Mouse (Mus musculus) heart, embryonic 14.5 days (tissue): ENCODE data around the gene Frmpd2. TPM values are rescaled to one million over a fixed set of nuclear protein-coding genes. Genes with fewer than 3 reads are reported as not detected.

Experiments used
- ATAC-seq: fragments of 200-750 bp; cut with Nextera tagmentation; 2 replicates; pipeline ENCODE4 v1.8.0; 2017; ENCODE audit warnings: low read depth, moderate TSS enrichment; ENCODE audit not compliant: insufficient number of reproducible peaks, insufficient read depth, low FRiP score
- H3K27ac ChIP-seq, 2 experiments: fragments of 200-500 bp in 1 of 2; fragments of 300-500 bp in 1 of 2; sonication (generic) in 1 of 2; replicated peaks in 1 of 2; 2 replicates each; pipeline ENCODE4 v1.5.1; 2012 to 2014; ENCODE audit warnings: low read depth in 2 of 2, low read length in 2 of 2, control low read depth in 1 of 2, mild to moderate bottlenecking in 1 of 2, mixed read lengths in 1 of 2; ENCODE audit not compliant: control insufficient read depth in 1 of 2, insufficient read depth in 1 of 2
- H3K27me3 ChIP-seq: fragments of 300-500 bp; sonication (generic); 2 replicates; pipeline ENCODE4 v1.6.1; 2014; ENCODE audit warnings: mild to moderate bottlenecking, low read length, control low read depth; ENCODE audit not compliant: control insufficient read depth, insufficient read depth
- H3K36me3 ChIP-seq: fragments of 300-500 bp; sonication (generic); 2 replicates; pipeline ENCODE4 v1.6.1; 2014; ENCODE audit warnings: mild to moderate bottlenecking, control low read depth, low read length, mixed read lengths; ENCODE audit not compliant: control insufficient read depth, insufficient read depth
- H3K4me1 ChIP-seq, 2 experiments: fragments of 200-500 bp in 1 of 2; fragments of 300-500 bp in 1 of 2; sonication (generic) in 1 of 2; 2 replicates each; pipeline ENCODE4 v1.6.1; 2012 to 2014; ENCODE audit warnings: low read length in 2 of 2, control low read depth in 1 of 2, mixed read lengths in 1 of 2; ENCODE audit not compliant: control insufficient read depth in 2 of 2, insufficient read depth in 2 of 2
- H3K4me2 ChIP-seq: fragments of 300-500 bp; sonication (generic); 2 replicates; pipeline ENCODE4 v1.6.1; 2014; ENCODE audit warnings: mild to moderate bottlenecking, low read length
- H3K4me3 ChIP-seq, 2 experiments: fragments of 200-500 bp in 1 of 2; fragments of 300-500 bp in 1 of 2; sonication (generic) in 1 of 2; 2 replicates each; pipeline ENCODE4 v1.5.1; 2012 to 2014; ENCODE audit warnings: low read length in 2 of 2, mild to moderate bottlenecking in 2 of 2, control low read depth in 1 of 2, low read depth in 1 of 2, moderate library complexity in 1 of 2; ENCODE audit not compliant: control insufficient read depth in 1 of 2, insufficient read depth in 1 of 2
- H3K9ac ChIP-seq: fragments of 300-500 bp; sonication (generic); 2 replicates; pipeline ENCODE4 v1.6.1; 2014; ENCODE audit warnings: mild to moderate bottlenecking, low read length
- H3K9me3 ChIP-seq: fragments of 300-500 bp; sonication (generic); 2 replicates; pipeline ENCODE4 v1.6.1; 2016; ENCODE audit warnings: low read length, control low read depth; ENCODE audit not compliant: control insufficient read depth
- WGBS: fragments of 180-500 bp; shearing (Covaris S2); extraction: QIAGEN DNeasy Blood & Tissue Kit; methylation state at CpG from one replicate; pipeline ENCODE4 v1.1.7; 2014; 5-methylcytosine and 5-hydroxymethylcytosine counted together
- polyA plus RNA-seq: library from polyadenylated mRNA; unstranded; fragments of >200 nt; fragmentation: Nextera tagmentation; extraction: Ambion mirVana; gene quantifications from 2 replicates; pipeline ENCODE4 v1.2.1, GENCODE M21; 2014

Frmpd2 gene
- polyA plus RNA-seq, 1 experiment from 2014 or later, result not detected

- H3K4me3 ChIP-seq, result no peak overlapping the region
- no peak for ATAC-seq
- no peak overlapping the region for H3K27ac ChIP-seq
- WGBS, result 71% methylated on average over 1 of the region's 1 CpGs
- no peaks in the 10 kb centered on the region for H3K9me3 ChIP-seq
- no peak overlapping the region for H3K4me2 ChIP-seq
- no peaks in the 10 kb centered on the region for H3K4me1 ChIP-seq
- H3K9ac ChIP-seq, result no peak overlapping the region
- H3K36me3 ChIP-seq, result no peaks in the 10 kb centered on the region
- peaks cover 6% of the 10 kb centered on the region; the same call in 1 of the 2 replicates for H3K27me3 ChIP-seq
These were observed 37.2 kb downstream of the Frmpd2 start for GRCm38 (mm10) chr14:33508660-33509059.

- H3K9me3 ChIP-seq, result no peaks in the 10 kb centered on the region
- WGBS, result 67% methylated on average over 5 of the region's 5 CpGs
- no peak for ATAC-seq
- peaks cover 6% of the 10 kb centered on the region; the same call in 1 of the 2 replicates for H3K27me3 ChIP-seq
- H3K27ac ChIP-seq, result no peak overlapping the region
- H3K4me1 ChIP-seq, result no peaks in the 10 kb centered on the region
- H3K4me3 ChIP-seq, result no peak overlapping the region
- no peaks in the 10 kb centered on the region for H3K36me3 ChIP-seq
- H3K9ac ChIP-seq, result no peak overlapping the region
- H3K4me2 ChIP-seq, result no peak overlapping the region
These were observed 42.4 kb downstream of the Frmpd2 start for GRCm38 (mm10) chr14:33513877-33514276.

- no peak overlapping the region for H3K4me2 ChIP-seq
- H3K9ac ChIP-seq, result no peak overlapping the region
- no peaks in the 10 kb centered on the region for H3K36me3 ChIP-seq
- no peaks in the 10 kb centered on the region for H3K4me1 ChIP-seq
- peaks cover 6% of the 10 kb centered on the region; the same call in 1 of the 2 replicates for H3K27me3 ChIP-seq
- no peak overlapping the region for H3K4me3 ChIP-seq
- 74% methylated on average over 6 of the region's 6 CpGs for WGBS
- ATAC-seq, result no peak
- no peaks in the 10 kb centered on the region for H3K9me3 ChIP-seq
- H3K27ac ChIP-seq, result no peak overlapping the region
These were observed 43.3 kb downstream of the Frmpd2 start for GRCm38 (mm10) chr14:33514756-33515285.

- Histone ChIP-seq H3K27ac (no peak overlapping the region), H3K27me3 (0 out of 2 replicates have a peak, but pooled peaks cover 2% of the 10 kb centered on the region), H3K4me3 (no peak overlapping the region), H3K9me3 (no peaks in the 10 kb centered on the region), H3K4me1 (no peaks in the 10 kb centered on the region), H3K36me3 (no peaks in the 10 kb centered on the region), H3K9ac (no peak overlapping the region), H3K4me2 (no peak overlapping the region)
- WGBS, result 63% methylated on average over 3 of the region's 3 CpGs
- ATAC-seq, result no peak
These were observed 50.0 kb downstream of the Frmpd2 start for GRCm38 (mm10) chr14:33521538-33521937.

- Histone ChIP-seq H3K9me3 (no peaks in the 10 kb centered on the region), H3K9ac (no peak overlapping the region), H3K36me3 (no peaks in the 10 kb centered on the region), H3K27me3 (0 out of 2 replicates have a peak, but pooled peaks cover 2% of the 10 kb centered on the region), H3K4me3 (no peak overlapping the region), H3K27ac (no peak overlapping the region), H3K4me2 (no peak overlapping the region), H3K4me1 (no peaks in the 10 kb centered on the region)
- no peak for ATAC-seq
- 67% methylated on average over 12 of the region's 12 CpGs for WGBS
These were observed 53.9 kb downstream of the Frmpd2 start for GRCm38 (mm10) chr14:33525272-33525983.

- no peaks in the 10 kb centered on the region for H3K36me3 ChIP-seq
- no peak overlapping the region for H3K4me2 ChIP-seq
- no peaks in the 10 kb centered on the region for H3K4me1 ChIP-seq
- ATAC-seq, result no peak
- H3K4me3 ChIP-seq, result no peak overlapping the region
- no peaks in the 10 kb centered on the region for H3K9me3 ChIP-seq
- no peak overlapping the region for H3K27ac ChIP-seq
- 0 out of 2 replicates have a peak, but pooled peaks cover 2% of the 10 kb centered on the region for H3K27me3 ChIP-seq
- WGBS, result 51% methylated on average over 2 of the region's 2 CpGs
- no peak overlapping the region for H3K9ac ChIP-seq
These were observed 55.1 kb downstream of the Frmpd2 start for GRCm38 (mm10) chr14:33526621-33527020.

GRCm38 (mm10) chr14:33527938-33528337 is 56.4 kb downstream of the Frmpd2 start:
- no peak for ATAC-seq
- 0 out of 2 replicates have a peak, but pooled peaks cover 2% of the 10 kb centered on the region for H3K27me3 ChIP-seq

More at GRCm38 (mm10) chr14:33527938-33528337, 56.4 kb downstream of the Frmpd2 start:
- Histone ChIP-seq H3K36me3 (no peaks in the 10 kb centered on the region), H3K4me2 (no peak overlapping the region), H3K9me3 (no peaks in the 10 kb centered on the region), H3K4me3 (no peak overlapping the region), H3K4me1 (no peaks in the 10 kb centered on the region), H3K27ac (no peak overlapping the region), H3K9ac (no peak overlapping the region)
- WGBS, result 60% methylated on average over 3 of the region's 3 CpGs
